Mouse (Mus musculus) kidney, adult 2 months (tissue): ENCODE data around the gene Lmntd1.

ENCODE experiments used
- CTCF ChIP-seq: fragments of 200-500 bp; conservative IDR thresholded peaks from 2 replicates; pipeline ENCODE4 v1.5.1; 2011; ENCODE audit warnings: low read depth, mild to moderate bottlenecking, control low read depth, low read length, moderate library complexity, mixed read lengths; ENCODE audit not compliant: insufficient read depth, insufficient read length
- POLR2A ChIP-seq: fragments of 200-500 bp; IDR thresholded peaks from one replicate; pipeline ENCODE4 v1.6.1; 2011; ENCODE audit warnings: low read depth, low read length, control low read depth

DNA sequence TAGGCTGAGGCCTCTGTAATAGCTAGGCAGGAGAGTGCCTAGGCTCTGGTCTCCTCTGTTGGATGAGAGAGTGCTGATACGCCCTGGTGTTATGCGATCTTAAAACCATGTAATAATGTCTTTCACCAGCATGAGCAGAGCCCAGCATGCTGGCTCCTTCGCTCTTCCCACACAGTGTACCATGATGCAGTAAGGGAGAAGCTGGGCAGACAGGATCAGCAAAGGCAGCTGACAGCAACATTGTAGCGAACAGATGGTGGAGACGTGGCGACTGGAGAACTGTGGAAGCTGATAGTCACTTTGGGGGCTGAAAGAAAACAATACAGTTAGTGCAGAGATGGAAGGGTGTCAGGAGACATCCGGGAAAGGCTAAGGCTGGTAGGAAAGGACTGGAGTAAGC lies 224.2 kb downstream of the Lmntd1 start:
- TF ChIP-seq POLR2A, result no peak
- no peak for TF ChIP-seq CTCF
